Mouse (Mus musculus): Measurements from ENCODE around the gene Chn1. TPM values are rescaled to one million over a fixed set of nuclear protein-coding genes. Genes with fewer than 3 reads are reported as not detected.

Gene Chn1
- polyA plus RNA-seq (2012; rRNA removed) = 2.2 and 3.0 TPM in 2 replicates

DNA sequence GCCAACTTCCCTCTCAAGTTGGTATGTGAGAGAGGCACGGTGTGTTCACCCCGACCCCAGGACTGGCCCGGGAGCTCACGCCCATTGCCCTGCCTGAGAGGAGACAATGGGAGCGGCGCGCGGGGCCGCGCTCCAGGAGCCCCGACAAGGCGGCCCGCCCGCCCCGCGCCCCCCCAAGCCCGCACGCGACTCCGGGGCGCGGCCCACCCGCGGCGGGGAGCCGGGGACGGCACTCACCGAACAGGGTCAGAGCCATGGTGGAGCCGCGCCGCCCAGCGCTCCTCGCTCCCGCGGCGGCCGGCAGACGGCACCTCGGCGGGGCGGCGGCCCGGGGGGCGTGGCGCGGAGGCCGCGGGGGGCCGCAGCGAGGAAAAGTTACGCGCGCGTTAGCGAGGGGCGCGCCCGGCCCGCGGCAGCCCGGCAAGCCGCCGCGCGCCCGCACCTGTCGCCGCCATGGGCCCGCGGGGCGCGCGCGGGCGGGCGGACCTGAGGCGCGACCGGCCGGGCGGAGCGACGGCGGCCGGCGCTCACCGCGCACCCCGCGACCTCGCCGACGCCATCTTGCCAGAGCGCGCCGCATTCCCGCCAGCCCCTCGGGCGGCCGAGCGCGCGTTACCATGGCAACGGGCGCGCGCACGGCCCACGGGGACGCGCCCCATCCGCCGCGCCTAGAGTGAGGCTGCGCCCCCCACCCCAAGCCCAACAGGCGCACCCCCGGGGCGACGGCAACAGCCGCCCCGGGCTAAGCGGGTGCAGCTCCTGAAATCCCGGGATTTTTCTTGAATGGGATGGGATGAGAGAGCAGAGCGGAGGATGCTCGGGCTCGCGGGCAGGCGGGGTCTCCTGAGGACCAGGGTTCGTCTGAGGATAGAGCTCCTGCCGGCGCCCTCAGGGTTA, at the start of gene Chn1:
Chn1 (minus strand) TSS at position 561 of the 897 bp plus-strand sequence.

GRCm38 (mm10) chr2:73580166-73580565, 195.0 kb downstream of the Chn1 start, which contains the start of gene Chrna1:
TSS of gene Chrna1 (minus strand) at chr2:73580338.

Other genes starting within 250 kb of the Chn1 start
- 4.9 and 5.1 TPM in 2 replicates for gene Wipf1, start 245.6 kb downstream of the Chn1 start, polyA plus RNA-seq (2012; rRNA removed)
- 0.18 and 0.22 TPM in 2 replicates for gene Chrna1, start 195.0 kb downstream of the Chn1 start, polyA plus RNA-seq (2012; rRNA removed)
- 0.88 and 1.9 TPM in 2 replicates for gene Atf2, start 117.3 kb upstream of the Chn1 start, polyA plus RNA-seq (2012; rRNA removed)
- gene Atp5g3, start 136.0 kb upstream of the Chn1 start, polyA plus RNA-seq (2012; rRNA removed) = 295 and 450 TPM in 2 replicates